Mouse (Mus musculus): ENCODE measurements at regions not wholly inside any gene's neighbourhood (a gene's known extent, or its start where the extent isn't known, plus 50 kb on each side); places are given as distances from the start of the nearest gene placed in this dataset.

- H3K27me3 ChIP-seq (ENCODE audit: control insufficient read depth in 1 of 2, insufficient read depth in 2 of 2, low read length in 2 of 2), result no peaks in the 10 kb centered on the region
- H3K27ac ChIP-seq (ENCODE audit: control insufficient read depth, low read depth, low read length), result no peak overlapping the region
- DNase-seq (ENCODE audit: low read depth, low spot score), result no peak
- no peaks in the 10 kb centered on the region for H3K36me3 ChIP-seq (ENCODE audit: control insufficient read depth in 1 of 2, insufficient read depth in 2 of 2, low read length in 2 of 2)
- H3K9me3 ChIP-seq (replicated peaks; ENCODE audit: insufficient read depth, low read length), result no peaks in the 10 kb centered on the region
- H3K9ac ChIP-seq (ENCODE audit: control insufficient read depth, low read depth, low read length, poor library complexity, severe bottlenecking), result no peak overlapping the region
- no peaks in the 10 kb centered on the region for H3K4me1 ChIP-seq (ENCODE audit: control insufficient read depth in 1 of 2, insufficient read depth in 2 of 2, low read length in 2 of 2)
- H3K79me2 ChIP-seq (ENCODE audit: control insufficient read depth, insufficient read depth, low read length, poor library complexity), result no peaks in the 10 kb centered on the region
- H3K4me3 ChIP-seq (ENCODE audit: control insufficient read depth in 1 of 2, insufficient read depth in 1 of 2, low read depth in 2 of 2, low read length in 2 of 2), result no peak overlapping the region
- TF ChIP-seq POLR2A (IDR thresholded peaks at IDR 0.05; ENCODE audit: control insufficient read depth in 1 of 2, insufficient read depth in 1 of 2, low read depth in 1 of 2, low read length in 2 of 2, poor library complexity in 1 of 2) (no peak), MXI1 (IDR thresholded peaks at IDR 0.05; ENCODE audit: low read depth, low read length) (no peak), ETS1 (IDR thresholded peaks at IDR 0.05; ENCODE audit: low read depth, low read length) (no peak), ELF1 (IDR thresholded peaks at IDR 0.05; ENCODE audit: low read depth, low read length) (no peak), SMC3 (IDR thresholded peaks at IDR 0.05; ENCODE audit: low read depth, low read length) (no peak), NRF1 (IDR thresholded peaks at IDR 0.05; ENCODE audit: insufficient read depth, low read depth, low read length, poor library complexity, severe bottlenecking) (no peak), GATA1 (IDR thresholded peaks at IDR 0.05; ENCODE audit: low read depth, low read length) (no peak), UBTF (IDR thresholded peaks at IDR 0.05; ENCODE audit: borderline replicate concordance, insufficient read depth, low read depth, low read length) (no peak), JUND (IDR thresholded peaks at IDR 0.05; ENCODE audit: low read depth, low read length) (no peak), HCFC1 (IDR thresholded peaks at IDR 0.05; ENCODE audit: low read depth, low read length) (no peak), BHLHE40 (IDR thresholded peaks at IDR 0.05; ENCODE audit: borderline replicate concordance, low read depth, low read length) (no peak), MEF2A (IDR thresholded peaks at IDR 0.05; ENCODE audit: extremely low read depth, insufficient replicate concordance, low read depth, low read length, poor library complexity, severe bottlenecking) (no peak)
These were observed 584.9 kb downstream of the Tmem182 start for GRCm38 (mm10) chr1:41390102-41390884.

- Histone ChIP-seq H3K4me3 (ENCODE audit: control insufficient read depth in 1 of 2, insufficient read depth in 1 of 2, low read depth in 2 of 2, low read length in 2 of 2) (no peak overlapping the region), H3K9ac (ENCODE audit: control insufficient read depth, low read depth, low read length, poor library complexity, severe bottlenecking) (no peak overlapping the region)
These were observed 585.7 kb downstream of the Tmem182 start for GRCm38 (mm10) chr1:41391071-41391470.

More at GRCm38 (mm10) chr1:41391071-41391470, 585.7 kb downstream of the Tmem182 start:
- DNase-seq (ENCODE audit: low read depth, low spot score), result no peak
- Histone ChIP-seq H3K9me3 (replicated peaks; ENCODE audit: insufficient read depth, low read length) (no peaks in the 10 kb centered on the region), H3K36me3 (ENCODE audit: control insufficient read depth in 1 of 2, insufficient read depth in 2 of 2, low read length in 2 of 2) (no peaks in the 10 kb centered on the region), H3K27me3 (ENCODE audit: control insufficient read depth in 1 of 2, insufficient read depth in 2 of 2, low read length in 2 of 2) (no peaks in the 10 kb centered on the region), H3K79me2 (ENCODE audit: control insufficient read depth, insufficient read depth, low read length, poor library complexity) (no peaks in the 10 kb centered on the region), H3K27ac (ENCODE audit: control insufficient read depth, low read depth, low read length) (no peak overlapping the region), H3K4me1 (ENCODE audit: control insufficient read depth in 1 of 2, insufficient read depth in 2 of 2, low read length in 2 of 2) (no peaks in the 10 kb centered on the region)
- TF ChIP-seq TAL1 (IDR thresholded peaks at IDR 0.05; ENCODE audit: low read length) (no peak), ETS1 (IDR thresholded peaks at IDR 0.05; ENCODE audit: low read depth, low read length) (no peak), E2F4 (IDR thresholded peaks at IDR 0.05; ENCODE audit: borderline replicate concordance, low read depth, low read length) (no peak), GABPA (IDR thresholded peaks at IDR 0.05; ENCODE audit: low read depth, low read length) (no peak), TCF12 (IDR thresholded peaks at IDR 0.05; ENCODE audit: low read depth, low read length) (no peak), MAX (IDR thresholded peaks at IDR 0.05; ENCODE audit: low read length) (no peak), RCOR1 (IDR thresholded peaks at IDR 0.05; ENCODE audit: low read depth, low read length) (no peak), MYC (IDR thresholded peaks at IDR 0.05; ENCODE audit: low read depth, low read length) (no peak), JUND (IDR thresholded peaks at IDR 0.05; ENCODE audit: low read depth, low read length) (no peak), ELF1 (IDR thresholded peaks at IDR 0.05; ENCODE audit: low read depth, low read length) (no peak), MAFK (IDR thresholded peaks at IDR 0.05; ENCODE audit: borderline replicate concordance, low read depth, low read length) (no peak), NELFE (IDR thresholded peaks at IDR 0.05; ENCODE audit: low read depth, low read length) (no peak), MYB (IDR thresholded peaks at IDR 0.05; ENCODE audit: low read depth, low read length) (no peak), RAD21 (IDR thresholded peaks at IDR 0.05; ENCODE audit: low read depth, low read length) (no peak)
